Mouse (Mus musculus) kidney, postnatal 10 days (tissue): ENCODE data around the gene Fam180a.

ENCODE experiments used
- DNase-seq: peaks from one replicate; pipeline ENCODE4 v3.0.0; 2021; ENCODE audit warnings: mixed read lengths

Fam180a gene

DNA sequence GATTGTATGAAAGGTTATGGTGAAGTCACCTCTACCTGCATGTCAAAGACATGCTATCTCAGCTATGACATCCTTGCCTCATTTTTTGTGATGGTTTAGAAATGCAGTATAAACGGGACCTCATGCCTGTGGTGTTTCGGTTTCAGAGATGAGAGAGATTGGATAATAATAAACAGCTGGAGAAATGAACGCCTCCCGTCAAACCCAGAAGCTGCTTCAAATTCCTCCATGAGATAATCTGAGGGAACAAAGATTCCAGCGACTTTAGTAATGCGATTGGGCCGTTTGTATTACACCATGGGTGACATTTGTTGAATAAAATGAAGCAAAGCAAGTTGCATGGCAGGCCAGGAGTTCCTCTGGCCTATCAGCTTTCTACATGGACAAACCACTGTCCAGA lies 16.5 kb downstream of the Fam180a start:
- no peak for DNase-seq

DNA sequence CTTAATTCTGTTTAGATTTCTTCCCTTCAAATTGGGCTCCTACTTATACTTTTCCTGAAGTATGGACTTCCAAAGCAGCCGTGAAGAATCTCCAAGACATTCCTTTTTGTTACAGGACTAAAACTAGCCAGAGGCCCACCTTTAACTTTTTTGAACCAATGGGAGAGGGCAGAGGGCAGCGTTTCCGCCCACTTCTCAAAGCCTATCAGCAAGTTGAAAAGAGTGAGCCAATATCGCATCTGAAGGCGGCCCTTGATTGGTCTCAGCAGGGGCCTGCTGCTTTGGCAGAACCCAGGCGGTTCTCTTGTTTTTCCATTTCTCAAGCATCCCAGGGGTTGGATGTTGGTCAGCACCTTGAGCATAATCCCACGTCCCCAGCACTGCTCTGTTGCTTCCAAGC lies 17.9 kb downstream of the Fam180a start, which contains the start of gene Slc13a4:
TSS of gene Slc13a4 (minus strand) at position 95 of the 400 bp plus-strand sequence.
- no peak for DNase-seq

DNA sequence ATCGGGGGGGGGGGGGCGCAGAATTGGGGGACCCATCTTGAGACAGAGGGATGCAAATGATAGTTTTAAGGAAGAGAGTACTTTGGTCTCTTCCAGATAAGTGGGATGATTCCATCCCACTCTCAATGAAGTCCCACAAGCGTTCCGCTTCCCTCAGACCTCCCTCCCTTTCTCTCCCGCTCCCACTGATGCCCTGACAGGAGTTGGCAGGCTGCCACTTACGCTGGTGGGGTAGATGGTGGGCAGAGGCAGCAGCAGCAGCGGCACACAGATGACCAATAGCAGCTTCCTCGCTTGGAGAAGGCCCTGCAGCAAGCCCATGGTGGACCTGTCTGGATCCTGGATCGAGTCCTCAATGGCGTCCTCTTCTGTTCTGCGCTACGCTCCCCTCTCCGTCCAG lies 18.8 kb downstream of the Fam180a start:
- no peak for DNase-seq

DNA sequence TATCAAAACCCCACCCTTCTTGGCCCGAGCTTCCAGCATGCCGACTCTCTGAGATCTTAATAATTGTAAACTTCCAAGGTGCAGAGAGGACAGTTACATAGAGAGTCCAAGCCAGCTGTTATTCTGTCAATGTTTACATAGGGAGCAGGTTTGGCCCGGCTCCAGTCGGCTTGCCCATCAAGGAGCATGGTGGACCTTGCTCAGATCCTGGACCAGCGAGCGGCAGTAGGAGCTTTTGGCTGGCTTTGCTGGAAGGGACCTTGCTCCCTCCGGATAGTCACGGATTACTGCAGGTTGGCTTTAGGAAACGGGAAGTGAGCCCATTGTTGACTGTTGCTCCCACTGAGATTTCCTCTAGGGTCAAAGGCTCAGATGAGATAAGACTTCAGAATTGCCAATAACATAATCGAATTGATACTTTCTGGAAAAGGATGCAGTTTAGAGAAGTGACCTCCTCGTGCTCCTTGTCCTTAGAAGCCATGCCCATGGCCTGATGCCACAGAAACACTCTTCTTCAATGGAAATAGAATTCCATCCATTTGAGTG lies 22.5 kb downstream of the Fam180a start:
- peak; percentile 89 for DNase-seq

DNA sequence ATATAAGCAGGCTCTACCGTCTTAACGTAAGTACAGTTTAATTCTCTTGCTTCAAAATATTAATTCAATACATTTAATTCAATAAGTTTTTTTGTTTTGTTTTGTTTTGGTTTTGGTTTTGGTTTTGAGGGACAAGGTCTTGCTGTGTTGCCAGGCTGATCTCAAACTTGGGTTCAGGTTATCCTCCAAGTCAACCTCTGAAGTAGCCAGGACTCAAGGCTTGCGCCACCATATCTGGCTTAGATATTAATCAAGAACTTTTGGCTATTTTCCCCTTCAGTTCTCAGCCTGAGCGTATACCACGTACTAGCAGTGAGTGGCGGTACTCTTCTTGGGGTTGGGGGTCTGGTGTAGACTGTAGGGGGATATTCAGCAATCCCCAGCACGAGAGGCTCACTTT lies 23.4 kb downstream of the Fam180a start:
- no peak for DNase-seq

DNA sequence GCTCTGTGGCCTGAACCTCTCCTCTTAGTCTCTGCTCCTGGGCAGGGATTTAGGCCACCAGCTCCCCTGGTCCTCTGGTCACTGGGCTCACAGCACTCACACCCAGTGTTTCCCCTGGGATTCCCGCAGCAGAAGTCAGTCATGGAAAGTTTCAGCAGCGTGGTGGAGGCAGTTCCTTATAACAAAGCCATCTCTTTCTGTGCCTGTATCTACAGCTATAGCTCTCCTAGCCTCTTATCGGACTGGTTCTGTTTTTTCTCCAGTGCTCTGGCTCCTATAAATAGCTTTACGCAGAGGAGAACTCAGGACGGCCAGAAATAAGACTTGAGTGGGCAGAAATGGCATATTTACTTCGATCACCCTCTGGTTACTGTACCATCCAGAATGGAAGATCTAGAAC lies 27.6 kb downstream of the Fam180a start:
- no peak for DNase-seq

DNA sequence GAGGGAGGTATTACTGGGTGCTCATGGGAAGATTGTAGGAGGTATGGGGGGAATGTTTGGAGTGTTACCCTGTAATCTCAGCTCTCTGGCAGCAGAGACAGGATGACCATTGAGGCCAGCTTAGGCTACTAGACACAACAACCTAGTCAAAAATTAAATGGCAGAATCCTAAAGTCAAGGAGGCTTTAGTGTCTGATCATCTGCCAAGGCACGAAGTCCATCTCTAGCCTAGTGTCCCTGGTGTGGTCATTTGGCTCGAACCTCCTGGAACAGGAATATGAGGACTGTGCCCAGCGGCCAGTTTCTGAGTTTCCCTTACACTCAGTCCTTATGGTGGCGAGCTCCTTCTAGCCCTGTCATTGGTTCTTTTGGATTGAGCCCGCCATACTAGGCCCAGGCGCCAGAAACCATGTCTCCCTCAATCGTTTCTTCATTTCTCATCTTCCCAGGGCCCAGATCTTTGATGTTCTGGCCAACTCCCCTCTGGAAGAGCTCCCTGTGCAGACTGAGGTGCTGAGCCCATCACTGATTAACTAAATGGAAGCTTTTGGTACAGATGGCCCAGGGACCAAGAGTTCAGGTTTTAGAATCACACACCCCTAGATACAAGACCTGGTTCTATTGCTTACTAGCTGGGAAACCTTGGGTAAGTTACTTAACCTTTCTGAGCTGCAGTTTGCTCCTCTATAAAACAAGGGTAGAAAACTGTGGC lies 28.3 kb downstream of the Fam180a start:
- DNase-seq = no peak

DNA sequence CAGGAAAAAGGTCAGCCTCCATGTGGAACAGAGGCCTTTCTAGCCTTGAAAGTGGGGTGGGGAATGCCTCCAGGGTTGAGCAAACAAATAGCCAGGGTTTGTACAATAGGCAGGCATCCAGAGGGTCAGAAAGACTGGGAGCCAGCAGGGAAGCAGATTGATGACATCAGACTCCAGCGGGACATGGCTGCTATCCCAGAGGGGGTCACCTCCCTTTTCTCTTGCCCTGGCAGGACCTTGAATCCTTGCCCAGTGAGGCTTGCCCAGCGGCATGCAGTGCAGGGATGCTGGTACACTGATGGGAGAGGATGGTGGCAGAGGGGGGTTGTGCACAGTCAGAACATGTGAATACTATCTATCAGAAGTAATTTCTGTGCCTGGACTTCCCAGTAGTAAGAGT lies 28.9 kb downstream of the Fam180a start:
- DNase-seq = peak; percentile 40

DNA sequence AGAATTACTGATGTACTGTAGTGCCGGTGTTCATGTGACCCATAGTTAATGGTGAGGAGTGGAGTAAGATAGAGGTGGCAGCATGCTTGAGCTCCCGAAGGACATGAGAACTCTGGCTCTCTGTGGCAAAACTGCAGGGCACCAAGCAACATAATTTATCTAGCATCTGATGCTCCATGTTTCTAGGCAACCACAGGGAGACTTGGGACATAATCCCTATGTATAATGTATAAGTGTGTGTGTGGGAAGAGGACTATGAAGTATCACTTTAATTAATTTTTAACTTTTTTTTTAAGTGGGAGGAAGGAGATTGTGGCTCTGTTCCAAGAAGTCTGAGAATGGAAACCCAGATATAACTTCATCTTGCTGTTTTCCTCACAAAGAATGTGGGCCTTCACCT lies 31.0 kb downstream of the Fam180a start:
- DNase-seq = no peak

DNA sequence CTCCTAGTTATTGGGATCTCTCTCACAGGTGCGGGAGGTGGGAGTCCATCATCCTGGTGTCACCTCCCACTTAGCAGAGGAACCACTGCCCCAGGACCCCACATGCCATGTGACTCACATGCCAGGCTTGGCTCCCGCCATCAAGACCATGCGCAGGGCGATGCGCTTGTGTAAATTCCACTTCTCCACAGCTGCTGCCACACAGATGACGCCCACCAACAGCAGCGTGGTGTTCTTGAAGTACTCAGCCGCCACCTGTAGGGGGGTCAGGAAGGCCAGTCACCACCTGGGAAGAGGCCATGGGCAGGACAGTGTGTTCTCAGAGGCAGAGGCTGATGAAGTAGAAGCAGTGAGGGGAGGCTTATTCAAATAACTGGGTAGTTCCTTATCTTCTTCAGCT lies 36.3 kb downstream of the Fam180a start:
- no peak for DNase-seq

DNA sequence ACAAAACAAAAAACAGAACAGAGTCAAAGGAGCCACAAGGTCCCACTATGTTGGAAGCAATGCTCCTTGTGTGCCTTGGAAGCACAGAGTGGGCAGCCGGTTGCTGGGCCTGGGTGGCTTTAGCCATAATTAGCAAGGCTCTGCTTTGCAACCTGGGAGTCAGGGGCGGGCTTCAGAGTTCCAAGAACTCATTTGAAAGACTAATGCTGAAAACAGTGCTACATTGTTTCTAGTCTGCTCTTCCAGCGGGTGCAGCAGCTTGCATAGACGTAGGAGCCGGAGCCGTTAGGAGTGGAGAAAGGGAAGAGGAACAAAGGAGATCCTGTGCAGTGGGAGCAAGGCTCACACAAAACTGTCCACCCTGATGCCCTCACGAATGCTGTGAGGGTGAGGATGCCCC lies 37.0 kb downstream of the Fam180a start:
- DNase-seq = no peak

DNA sequence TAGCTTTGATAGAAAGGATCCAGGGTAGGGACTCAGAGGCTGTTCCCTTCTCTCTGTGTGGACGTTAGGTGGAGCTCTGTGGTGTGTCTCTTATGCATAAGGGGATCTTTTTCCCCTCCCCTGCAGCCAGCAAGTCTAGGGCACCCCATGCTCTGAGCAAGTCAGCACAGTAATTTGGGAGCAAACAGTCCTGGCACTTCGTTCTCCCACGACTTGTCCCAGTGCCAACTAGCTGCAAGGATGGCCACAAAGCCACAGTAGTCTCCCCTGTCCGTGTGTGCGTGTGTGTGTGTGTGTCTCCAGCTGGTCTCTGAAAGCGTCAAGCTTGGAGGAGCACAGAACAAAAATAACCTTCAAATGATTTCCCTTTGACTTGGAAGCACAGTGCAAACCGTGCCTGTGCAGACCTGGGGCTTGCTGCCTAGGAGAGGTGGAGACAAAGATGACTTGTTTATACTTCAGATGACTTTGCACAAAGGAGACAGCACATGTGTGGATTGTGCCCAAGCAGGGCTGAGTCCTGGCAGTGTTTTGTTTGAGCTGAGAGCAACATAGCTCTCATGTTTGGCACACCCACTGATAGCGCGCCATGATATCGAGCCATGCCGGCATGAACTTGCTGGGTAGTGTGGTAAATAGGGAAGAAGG lies 37.7 kb downstream of the Fam180a start:
- DNase-seq = peak; percentile 72

DNA sequence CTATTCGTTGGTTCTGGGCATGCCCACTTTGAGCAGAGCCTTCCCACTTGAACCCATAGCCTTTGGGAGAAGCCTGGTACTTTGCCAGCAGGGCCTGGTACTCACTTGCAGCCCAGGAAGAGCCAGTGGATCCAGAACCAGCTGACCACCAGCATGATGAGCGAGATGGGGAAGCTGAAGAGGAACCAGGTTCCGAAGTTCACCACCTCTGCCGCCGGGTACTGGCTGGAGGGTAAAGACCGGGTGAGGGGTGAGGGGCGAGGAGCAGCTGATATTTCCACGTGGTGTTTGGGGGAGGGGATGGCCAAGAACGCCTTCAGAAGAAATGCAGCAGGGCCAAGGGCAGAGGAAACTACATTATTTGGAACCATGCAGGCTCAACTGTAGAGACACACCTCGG lies 46.6 kb downstream of the Fam180a start:
- peak; percentile 40 for DNase-seq

DNA sequence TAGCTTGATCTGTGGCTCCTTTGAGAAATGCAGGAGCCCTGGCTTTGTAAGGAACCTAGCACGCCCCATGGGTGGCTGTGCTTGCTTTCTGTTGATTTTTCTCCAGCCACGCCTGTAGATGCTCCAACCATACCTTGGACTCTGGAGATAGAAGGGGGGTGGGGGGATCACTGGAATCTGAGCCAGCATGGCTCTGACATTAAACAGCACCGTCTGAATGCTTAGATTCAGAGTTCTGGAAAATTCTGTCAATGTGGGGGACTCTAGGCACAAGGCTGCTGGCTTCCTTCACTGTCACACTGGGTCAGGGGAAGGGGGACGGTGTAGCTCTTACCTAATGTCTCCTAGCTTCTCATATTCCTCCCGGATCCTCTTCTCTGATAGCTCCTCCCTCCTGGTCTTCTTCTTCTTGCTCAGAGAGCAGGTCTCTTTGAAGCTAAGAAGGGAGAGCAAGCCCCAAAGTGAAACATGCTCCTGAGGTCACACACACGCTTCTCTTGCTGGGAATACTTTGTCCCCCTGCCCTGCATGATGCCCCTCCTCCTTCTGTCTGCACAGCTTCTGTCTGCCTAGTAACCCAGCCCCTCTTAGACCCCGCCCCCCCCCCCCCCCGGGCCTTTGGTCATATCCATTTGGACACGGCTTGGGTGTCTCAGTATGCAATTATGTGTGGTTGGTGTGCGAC lies 47.9 kb downstream of the Fam180a start:
- DNase-seq = no peak

DNA sequence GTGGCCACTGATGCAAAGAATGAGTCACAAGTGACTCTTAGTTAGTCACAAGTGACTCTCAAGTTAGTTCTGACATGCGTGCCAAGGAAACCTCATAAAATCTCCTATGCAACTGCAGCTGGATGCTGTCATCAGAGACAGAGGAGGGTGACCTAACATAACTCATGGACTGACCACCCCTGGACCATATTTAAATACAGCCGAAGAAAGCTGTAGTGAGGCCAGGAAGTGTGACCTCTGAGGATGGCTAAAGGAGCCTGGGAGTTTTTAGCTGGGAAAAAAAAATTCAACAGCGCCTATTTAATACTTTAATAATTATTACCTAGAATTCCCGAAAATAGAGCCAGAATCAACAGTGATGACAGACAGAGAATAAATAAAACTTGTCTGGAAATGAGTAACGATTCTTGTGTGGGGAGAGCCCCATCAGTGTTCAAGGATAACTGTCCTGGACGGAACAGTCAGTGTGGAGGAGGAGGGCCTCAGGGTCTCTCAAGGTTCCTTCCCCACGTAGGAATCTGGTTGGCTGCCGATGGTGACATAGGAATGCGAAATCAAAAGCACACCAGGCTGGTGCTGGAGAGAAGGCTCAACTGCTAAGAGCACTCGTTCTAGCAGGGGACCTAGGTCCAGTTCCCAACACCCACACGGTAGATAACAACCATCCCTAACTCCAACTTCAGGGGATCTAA lies 52.4 kb downstream of the Fam180a start:
- DNase-seq = peak; percentile 73

DNA sequence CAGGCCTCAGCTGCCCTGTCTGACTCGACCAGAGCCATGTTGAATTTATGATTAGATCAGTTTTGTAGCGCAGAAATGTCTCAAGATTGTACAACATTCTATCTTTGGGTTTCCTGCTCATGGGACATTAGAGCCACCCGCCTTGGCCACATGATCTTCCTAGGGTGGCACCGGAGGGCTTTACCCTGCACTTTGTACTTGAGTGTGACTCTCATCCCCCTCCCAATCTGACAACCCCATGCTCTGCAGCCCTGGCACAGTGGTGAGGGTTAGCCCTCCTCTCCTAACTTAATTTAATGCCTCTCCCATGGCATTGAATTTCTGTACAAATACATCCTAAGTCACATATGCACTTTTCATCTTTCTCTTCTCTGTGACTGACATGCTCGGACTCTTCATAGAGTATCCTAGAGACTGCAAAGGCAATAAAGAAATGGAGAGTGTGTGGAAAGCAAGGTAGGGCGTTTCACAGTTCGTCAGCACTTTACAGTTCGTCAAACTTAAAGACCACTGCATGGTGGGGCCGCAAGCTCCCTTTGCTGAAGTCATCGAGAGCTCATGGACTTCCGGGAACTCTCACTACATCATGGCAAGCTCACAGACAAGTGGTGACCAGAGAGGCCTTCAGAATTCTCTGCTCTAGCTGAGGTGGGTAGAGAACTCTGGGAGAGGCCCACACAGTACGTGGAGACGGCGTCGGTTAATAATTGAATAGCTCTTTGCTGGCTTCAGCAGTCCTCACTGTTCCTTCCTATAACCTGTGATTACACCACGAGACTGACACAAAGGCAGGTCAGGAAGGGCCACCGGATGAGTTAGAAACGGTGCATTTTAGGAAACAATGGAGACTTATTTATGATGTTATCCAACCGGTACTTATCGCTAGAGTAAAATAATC lies 53.8 kb downstream of the Fam180a start:
- DNase-seq = peak; percentile 29

DNA sequence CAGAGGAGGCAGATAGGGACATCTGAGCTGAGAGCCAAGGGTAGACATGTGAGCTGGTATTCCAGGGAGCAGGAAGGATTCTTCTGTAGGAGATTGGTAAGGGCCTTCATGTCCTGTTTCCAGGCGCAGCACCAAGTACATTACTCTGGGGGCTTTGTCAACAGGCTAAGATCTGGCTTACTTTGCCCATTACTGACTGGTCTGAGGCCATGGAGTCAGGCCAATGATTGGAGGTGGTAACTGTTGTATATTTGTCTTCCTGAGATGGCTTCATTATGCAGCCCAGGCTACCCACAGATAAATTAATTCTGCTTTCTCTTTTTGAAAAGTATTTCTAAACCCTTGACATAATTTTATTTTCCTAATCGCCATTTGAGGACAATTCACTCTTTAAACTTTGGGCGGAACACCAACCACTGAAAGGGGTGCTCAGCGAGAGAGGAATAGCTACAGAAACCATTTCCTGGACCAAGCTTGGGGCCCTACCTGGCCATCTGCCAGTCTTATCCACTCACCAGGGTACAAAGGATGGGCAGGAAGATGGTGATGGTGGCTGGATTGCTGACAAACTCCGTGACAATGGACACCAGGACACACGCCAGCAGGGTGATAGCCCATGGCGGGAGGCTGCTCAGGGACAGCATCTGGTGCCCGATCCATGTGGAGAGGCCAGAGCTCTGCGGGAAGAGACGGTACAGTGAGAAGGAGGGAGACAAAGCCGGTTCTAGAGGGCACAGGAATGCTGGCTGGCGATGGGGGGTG lies 54.7 kb downstream of the Fam180a start:
- DNase-seq = peak; percentile 14

DNA sequence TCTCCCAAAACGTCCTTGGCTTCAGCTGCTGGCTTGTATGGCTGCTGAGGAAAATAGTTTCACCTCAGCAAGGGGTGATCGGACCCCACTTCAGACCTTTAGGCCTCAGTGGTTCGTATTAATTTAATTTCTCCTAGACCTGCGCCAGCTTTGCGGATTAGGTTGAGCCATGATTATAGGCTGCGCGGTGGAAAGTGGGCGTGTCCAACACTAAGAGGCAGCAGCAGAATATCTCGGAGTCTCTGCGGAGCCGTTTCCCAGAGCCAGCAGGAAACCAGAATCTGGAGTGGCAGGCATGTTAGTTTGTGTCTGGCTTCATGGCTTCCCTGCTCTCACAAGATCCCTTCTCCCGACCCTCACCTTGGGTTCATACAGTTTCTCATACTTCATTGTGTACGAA lies 56.3 kb downstream of the Fam180a start:
- no peak for DNase-seq

DNA sequence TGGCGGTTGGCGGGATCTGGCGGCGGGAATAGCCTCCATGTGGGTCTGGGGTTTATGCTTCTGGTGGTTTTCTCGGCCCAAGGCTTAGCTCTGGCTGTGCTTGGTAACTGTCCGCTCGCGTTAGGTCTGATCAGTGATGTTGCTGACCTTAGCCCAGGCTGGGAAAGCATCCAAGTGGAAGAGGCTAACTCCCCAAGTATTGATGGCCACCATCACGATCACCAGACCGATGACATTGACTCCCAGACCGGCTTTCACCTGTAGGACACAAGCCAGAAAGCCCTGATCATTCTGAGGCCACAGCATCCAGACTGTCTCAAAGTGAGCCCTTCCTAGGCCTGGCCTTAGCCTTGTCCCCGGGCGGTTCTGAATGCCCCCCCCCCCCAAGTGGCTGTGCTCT lies 57.2 kb downstream of the Fam180a start:
- no peak for DNase-seq

DNA sequence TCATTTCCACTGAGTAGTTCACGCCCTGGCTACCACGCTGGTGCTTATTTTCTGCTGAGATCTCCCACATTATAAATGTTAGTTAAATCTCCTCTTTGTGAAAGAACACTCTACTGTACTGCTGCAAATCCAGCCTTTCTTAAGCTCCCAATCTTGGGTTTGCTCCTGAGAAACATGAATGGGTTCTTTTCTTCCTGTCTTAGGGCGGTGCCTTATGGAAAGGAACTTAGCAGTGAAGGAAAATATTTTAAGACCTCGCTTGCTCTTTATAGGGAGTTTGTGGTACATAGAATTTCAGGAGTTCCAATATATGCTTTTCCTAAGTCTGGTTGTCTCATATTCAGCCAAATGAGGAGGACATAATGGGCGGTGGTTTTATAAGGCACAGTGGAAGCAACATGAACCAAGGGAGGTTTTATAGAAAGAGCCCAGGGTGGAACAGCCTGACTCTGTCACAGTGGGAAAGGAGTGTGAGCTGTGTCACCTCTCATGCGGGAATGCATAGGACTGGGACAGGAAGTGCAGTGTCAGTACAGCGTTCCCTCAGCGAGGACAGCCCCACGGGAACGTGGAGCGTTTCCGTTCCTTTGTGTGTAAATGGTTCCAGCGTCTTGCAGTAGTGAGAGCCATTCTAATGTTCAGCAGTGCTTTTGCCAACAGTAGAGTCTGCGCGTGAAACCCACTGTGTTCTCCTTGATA lies 60.2 kb downstream of the Fam180a start:
- peak; percentile 30 for DNase-seq
